Mouse (Mus musculus): ENCODE data around the gene Stra8. TPM values are rescaled to one million over a fixed set of nuclear protein-coding genes. Genes with fewer than 3 reads are reported as not detected.

The Stra8 gene
- total RNA-seq, 2 experiments from 2014 or later, result not detected

GRCm38 (mm10) chr6:34902578-34902977 lies 17.4 kb upstream of the Stra8 start:
- ATAC-seq (replicated peaks; ENCODE audit: poor library complexity), result no peak

- no peak for ATAC-seq (replicated peaks; ENCODE audit: poor library complexity)
Observed at GRCm38 (mm10) chr6:34903441-34903840, 16.5 kb upstream of the Stra8 start.

DNA sequence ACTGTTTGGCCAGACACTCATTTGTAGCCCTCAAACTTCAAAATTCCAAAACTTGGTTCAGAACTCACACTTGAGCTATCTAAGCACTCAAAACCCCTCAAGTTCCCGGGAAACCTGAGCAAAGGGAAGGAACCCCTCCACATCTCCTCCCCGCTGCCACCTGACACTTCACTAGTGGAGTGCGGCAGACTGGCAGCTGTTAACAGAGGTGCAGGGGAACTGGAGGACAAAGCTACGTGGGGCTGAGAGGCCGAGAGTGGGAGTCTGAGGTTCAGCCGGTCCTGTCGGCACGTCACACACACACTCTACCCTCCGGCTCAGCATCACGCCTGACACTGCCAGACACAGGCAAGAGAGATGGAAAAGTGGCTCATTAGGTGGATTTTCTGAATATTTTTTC lies 16.1 kb upstream of the Stra8 start:
- ATAC-seq (replicated peaks; ENCODE audit: poor library complexity), result no peak

GRCm38 (mm10) chr6:34904361-34904760 lies 15.6 kb upstream of the Stra8 start:
- ATAC-seq (replicated peaks; ENCODE audit: poor library complexity), result no peak

- ATAC-seq (replicated peaks; ENCODE audit: poor library complexity), result no peak
Observed at GRCm38 (mm10) chr6:34906125-34906524, 13.8 kb upstream of the Stra8 start.

- ATAC-seq (replicated peaks; ENCODE audit: poor library complexity), result no peak
Observed at GRCm38 (mm10) chr6:34906661-34907060, 13.3 kb upstream of the Stra8 start.

DNA sequence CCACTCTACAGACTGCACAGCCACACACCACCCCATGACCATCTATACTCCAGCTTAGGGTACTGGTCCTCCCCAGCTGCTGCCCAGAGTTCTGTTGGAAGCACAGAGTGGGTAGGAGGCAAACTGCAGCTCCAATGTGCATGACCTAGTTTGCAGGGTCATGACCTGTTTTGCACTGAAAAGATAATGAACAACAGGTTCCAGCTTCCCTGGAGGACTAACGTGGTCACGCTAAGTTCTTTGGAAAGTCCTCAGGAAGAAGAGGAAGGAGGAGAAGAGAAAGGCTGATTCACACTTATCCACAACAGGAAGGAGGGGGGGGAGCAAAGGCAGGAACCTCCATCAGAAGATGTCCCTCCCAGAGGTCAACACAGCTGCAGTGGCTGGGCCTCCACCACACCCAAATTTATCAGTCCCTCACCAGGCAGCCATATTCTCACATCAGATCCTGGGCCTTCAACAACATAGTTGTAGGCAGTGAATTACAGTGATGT lies 12.8 kb upstream of the Stra8 start:
- ATAC-seq (replicated peaks; ENCODE audit: poor library complexity), result peak; percentile 38

- no peak for ATAC-seq (replicated peaks; ENCODE audit: poor library complexity)
Observed at GRCm38 (mm10) chr6:34907696-34908260, 12.2 kb upstream of the Stra8 start.

- ATAC-seq (replicated peaks; ENCODE audit: poor library complexity), result no peak
Observed at GRCm38 (mm10) chr6:34909631-34910345, 10.2 kb upstream of the Stra8 start.

DNA sequence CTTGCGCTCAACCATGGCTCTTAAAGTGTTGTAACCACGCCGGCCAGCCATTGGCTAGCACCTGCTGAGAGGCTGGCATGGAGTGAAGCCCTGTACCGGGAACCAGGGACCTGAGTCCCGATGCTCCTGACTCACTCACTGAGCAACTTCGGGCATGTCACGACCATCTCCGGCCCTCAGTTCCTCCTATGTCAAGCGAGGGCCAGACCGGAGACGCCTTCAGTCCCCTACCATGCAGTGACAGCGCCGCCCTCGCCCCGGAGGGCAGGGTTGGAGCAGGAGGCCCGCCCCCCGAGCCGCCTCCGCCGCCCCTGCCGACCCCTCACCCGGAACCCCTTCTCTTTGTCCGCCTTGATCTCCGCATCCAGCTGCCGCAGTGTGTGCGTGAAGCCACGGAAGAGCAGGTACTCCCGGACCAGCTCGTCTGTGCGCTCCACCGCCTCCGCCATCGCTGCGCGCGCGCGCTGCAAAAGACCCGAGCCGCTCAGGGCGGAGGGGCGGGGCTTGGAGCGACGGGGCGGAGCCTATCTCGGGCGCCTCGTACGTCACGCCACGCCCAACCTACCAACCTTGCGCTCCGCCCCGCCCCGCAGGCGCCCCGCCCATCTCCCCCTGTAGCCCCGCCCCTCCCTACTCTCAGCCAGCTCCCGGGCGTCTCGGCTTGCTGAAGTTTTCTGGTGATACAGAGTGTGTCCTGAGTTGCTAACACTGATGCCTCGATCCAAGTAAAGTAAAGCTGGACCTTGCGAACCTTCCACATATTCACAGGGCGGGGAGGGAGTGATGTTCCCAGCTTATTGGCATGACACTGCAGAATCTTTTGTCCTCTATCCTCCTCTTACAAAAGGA lies 9.4 kb upstream of the Stra8 start, which contains the start of gene Wdr91:
Gene Wdr91 (minus strand): TSS at position 506 of the 849 bp plus-strand sequence.
- peak; percentile 85 for ATAC-seq (replicated peaks; ENCODE audit: poor library complexity)

DNA sequence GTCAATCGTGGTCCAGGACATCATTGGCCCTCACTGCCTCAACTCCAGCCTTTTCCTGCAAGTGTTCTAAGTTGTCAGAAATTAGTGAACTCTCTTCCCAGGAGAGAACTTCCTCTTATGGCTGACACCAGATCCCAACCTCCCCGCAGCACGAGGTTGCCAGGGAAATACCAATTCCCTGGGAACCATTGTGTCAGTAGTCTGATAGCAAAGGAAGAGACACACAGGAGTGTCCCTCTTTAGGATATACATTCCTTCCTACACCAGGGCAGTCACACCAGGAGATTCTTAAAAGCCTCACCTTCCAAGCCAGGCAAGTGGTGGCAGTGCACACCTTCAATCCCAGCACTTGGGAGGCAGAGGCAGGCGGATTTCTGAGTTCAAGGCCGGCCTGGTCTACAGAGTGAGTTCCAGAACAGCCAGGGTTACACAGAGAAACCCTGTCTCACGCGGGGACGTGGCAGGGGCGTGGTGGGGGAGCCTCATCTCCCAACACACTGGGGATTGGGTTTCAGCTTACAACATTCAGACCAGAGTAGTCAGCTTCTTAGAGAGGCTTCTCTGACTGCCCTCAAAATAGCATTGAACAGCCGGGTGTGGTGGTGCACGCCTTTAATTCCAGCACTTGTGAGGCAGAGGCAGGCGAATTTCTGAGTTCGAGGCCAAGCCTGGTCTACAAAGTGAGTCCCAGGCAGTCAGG lies 6.5 kb upstream of the Stra8 start:
- no peak for ATAC-seq (replicated peaks; ENCODE audit: poor library complexity)

DNA sequence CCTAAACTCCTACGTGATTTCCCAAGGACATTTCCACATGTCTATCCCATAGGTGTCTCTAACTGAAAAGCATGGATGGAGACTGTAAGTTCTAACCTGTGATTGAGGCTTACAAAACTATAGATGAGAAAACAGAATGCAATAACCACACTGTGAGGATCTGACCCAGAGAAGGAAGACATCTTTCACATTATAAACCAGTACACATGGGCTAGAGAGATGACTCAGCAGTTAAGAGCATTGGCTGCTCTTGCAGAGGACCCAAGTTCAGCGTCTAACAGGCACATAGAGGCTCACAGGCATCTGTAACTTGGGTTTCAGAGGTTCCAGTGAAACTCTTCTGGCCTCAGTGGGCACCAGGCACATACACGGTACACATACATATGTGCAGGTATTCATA lies 5.5 kb upstream of the Stra8 start:
- no peak for ATAC-seq (replicated peaks; ENCODE audit: poor library complexity)

GRCm38 (mm10) chr6:34919146-34919545 lies 817 bp upstream of the Stra8 start:
- ATAC-seq (replicated peaks; ENCODE audit: poor library complexity), result no peak

GRCm38 (mm10) chr6:34920631-34921030 lies 668 bp downstream of the Stra8 start:
- ATAC-seq (replicated peaks; ENCODE audit: poor library complexity), result no peak

DNA sequence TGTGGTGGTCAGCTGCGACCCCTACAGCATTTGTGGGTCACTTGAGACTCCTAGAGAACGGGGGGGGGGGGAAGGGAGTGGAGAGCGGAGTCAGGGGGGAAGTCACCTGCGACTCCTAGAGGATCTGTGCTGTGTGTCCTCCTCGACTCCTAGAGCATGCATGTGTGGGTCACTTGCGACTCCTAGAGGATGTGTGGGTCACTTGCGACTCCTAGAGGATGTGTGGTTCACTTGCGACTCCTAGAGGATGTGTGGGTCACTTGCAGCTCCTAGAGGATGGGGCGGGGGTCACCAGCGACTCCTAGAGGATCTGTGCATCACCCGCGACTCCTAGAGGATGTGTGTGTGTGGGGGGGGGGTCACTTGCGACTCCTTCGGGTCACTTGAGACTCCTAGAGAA lies 2.0 kb downstream of the Stra8 start:
- ATAC-seq (replicated peaks; ENCODE audit: poor library complexity), result peak; percentile 99

DNA sequence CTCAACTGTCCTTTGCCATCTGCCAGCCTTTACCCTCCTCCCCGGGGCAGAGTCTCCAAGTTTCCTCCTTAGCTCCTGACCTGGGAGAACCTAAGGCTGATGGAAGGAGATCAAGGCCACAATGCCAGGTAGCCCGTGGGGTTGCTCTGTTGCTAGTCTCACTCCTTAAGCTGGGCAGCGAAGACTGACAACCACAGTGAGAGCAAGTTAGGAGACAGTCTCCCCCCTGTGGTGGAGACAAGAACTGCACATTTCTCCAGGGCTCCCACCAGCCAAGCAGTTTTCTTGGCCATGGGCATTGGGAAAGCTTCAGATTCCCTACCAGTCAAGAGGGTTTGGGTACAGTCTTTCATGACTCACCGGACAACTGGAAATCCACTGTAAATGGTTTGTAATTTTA lies 7.2 kb downstream of the Stra8 start:
- ATAC-seq (replicated peaks; ENCODE audit: poor library complexity), result peak; percentile 97

- no peak for ATAC-seq (replicated peaks; ENCODE audit: poor library complexity)
Observed at GRCm38 (mm10) chr6:34927594-34927993, 7.6 kb downstream of the Stra8 start.

- peak; percentile 54 for ATAC-seq (replicated peaks; ENCODE audit: poor library complexity)
Observed at GRCm38 (mm10) chr6:34932633-34933032, 12.7 kb downstream of the Stra8 start.

GRCm38 (mm10) chr6:34936743-34937142 lies 16.8 kb downstream of the Stra8 start:
- ATAC-seq (replicated peaks; ENCODE audit: poor library complexity), result 0 out of 2 replicates have a peak, but pooled peaks have one; percentile 19

DNA sequence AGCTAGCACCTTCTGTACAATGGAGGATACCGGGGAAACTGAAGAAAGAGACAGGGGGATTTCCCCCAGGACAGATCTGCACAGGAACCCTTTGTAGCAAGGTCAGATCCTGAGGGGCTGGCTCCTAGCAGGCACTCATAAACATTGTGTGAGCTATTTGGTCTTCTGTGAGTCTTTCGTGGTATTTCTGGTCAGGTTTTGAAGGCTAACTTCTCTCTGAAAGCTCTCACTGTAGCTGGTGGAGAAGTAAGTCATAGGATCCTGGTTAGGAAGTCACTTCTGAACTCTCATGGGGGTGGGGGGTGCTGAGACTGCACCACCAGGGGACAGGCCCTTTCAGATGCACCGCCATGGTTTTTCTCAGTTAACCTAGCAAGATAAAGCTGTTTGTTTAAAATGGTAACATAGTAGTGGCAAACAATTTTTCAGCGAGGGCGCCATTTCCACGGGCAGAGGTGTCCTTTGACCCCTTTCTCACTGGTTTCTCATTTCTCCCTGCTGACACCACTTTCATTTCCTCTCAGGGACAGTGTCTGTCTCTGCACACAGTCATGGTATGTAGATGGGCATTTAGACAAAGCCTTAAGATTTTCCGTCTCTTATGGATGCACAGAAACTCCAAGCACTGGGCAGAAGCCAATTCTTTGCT lies 18.4 kb downstream of the Stra8 start:
- peak; percentile 66 for ATAC-seq (replicated peaks; ENCODE audit: poor library complexity)
